Mouse (Mus musculus) WW6 (cell line): ENCODE data around the gene Rbmxl2.

ENCODE experiments used
- DNase-seq: peaks from one replicate; pipeline ENCODE4 v3.0.0-alpha.2; 2013; ENCODE audit warnings: low read depth, low spot score

Gene Rbmxl2

DNA sequence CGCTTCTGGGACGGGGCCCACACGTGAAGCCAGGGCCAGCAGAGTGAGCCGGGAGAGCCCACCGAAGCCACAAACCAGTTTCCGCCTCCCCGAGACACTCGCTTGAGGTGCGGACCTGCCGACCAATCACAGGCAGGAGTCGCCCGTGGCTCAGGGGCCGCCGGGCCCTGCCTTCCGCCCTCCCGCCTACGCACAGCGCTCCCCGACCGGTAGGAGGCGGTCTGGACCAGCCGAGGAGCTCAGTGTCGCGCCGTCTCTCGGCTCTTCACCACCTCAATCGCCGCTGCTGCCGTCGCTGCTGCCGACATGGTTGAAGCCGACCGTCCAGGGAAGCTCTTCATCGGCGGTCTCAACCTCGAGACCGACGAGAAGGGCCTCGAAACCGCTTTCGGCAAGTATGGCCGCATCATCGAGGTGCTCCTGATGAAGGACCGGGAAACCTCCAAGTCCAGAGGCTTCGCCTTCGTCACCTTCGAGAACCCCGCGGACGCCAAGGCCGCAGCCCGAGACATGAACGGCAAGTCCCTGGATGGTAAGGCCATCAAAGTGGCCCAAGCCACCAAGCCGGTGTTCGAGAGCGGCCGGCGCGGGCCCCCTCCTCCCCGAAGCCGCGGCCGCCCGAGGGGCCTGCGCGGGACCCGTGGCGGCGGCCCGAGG, at the start of gene Rbmxl2:
Rbmxl2 (plus strand) TSS at position 242 of the 657 bp plus-strand sequence.
- DNase-seq = peak; percentile 78

DNA sequence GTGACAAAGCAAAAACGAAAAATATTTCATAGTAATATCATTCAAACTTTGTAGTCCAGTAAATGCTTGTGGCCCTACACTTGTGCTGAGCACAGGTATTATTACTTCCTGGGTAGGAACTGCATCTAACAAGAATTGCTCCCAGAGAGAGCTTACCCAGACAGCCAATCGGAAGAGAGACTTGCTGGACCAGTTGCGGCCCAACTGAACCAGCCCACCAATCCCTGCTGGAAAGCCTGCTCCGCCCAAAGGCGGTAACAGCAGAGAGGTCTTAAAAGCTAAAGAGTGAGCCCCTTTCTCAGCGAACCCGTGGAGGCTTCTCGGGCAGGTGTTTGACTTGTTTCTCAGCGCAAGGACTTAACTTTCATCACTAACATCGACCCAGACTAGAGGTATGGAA, 42.6 kb upstream of the Rbmxl2 start, which contains the start of gene Nlrp14:
Nlrp14 (plus strand) TSS at position 301 of the 400 bp plus-strand sequence.
- no peak for DNase-seq

DNA sequence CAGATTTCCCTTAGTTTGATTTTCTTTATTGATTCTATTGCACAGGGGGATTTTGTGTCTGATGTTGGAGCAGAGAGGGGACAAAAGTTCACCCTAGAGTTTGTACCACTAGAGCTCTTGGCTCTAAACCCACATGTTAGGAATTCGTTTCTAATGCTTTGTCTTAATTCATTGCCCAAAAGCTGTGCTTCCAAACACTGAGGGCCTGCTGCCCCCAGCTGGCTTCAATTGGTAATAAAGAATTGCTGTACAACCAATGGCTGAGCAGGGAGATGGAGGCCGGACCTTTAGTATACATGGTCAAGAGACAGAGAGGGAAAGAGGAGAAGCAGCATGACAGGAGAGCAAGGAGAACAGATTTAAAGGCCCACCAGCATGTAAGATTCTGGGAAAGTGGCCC, 28.8 kb upstream of the Rbmxl2 start:
- peak; percentile 18 for DNase-seq

DNA sequence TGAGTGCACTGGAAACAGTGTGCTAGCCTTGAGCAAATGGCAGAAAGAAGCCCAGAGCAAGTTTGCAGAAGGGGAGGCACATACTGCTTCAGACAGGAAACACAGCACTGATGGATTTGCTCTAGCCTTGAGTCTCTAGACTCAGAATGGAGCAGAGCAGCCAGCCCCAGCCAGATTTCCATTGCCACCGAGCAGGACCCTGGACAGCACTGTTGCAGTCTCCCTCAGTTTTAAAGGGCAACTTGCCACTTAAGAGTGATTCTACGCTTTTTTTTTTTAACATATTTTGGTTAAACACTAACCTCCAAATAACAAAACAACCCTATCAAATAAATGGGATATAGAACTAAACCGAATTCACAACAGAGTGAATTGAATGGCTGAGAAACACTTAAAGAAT, 7.4 kb upstream of the Rbmxl2 start:
- no peak for DNase-seq

DNA sequence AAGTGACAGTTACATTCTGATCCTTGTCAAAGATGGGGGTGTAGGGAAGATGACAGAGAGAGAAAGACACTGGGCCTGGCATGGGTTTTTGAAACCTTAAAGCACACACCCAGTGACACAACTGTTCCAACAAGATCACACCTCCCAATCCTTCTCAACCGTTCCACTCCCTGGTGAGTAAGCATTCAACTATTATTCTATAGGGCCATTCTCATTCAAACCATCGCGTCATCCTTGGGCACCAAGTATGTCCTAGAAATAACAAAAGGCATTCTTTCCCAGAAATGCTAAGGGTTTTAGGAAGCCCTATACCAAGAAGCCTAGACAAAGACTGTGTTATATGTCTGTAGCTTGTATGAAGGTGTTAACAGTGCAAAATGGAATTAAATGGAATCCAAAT, 1.4 kb upstream of the Rbmxl2 start:
- DNase-seq = no peak

DNA sequence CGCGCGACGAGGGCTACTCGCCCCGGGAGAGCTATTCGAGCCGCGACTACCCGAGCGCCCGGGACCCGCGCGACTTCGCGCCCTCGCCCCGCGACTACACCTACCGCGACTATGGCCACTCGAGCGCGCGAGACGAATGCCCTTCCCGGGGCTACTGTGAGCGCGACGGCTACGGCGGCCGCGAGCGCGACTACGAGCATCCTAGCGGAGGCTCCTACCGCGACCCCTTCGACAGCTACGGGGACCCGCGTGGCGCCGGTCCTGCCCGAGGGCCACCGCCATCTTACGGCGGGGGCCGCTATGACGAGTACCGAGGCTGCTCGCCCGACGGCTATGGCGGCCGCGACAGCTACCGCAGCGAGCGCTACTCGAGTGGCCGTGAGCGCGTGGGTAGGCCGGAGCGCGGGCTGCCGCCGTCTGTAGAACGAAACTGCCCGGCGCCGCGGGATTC, 906 bp downstream of the Rbmxl2 start:
- DNase-seq = no peak

DNA sequence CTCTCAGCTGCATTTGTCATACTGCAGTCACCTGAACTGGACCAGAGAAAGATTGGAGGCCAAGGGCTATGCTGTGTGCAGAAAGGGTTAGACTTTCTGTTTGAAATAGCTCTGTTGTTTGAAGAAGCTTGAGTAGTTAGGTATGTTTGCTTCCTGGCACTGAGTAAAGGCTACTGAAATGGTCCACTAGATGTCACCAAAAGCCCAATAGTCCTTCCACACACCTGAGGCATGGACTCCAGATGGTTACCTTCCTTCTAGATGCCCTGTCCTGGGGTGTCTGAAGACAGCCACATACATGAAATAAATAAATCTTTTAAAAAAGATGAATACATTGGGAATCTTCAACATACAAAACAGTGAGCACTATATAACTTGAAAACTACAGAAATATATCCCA, 6.5 kb downstream of the Rbmxl2 start:
- no peak for DNase-seq

DNA sequence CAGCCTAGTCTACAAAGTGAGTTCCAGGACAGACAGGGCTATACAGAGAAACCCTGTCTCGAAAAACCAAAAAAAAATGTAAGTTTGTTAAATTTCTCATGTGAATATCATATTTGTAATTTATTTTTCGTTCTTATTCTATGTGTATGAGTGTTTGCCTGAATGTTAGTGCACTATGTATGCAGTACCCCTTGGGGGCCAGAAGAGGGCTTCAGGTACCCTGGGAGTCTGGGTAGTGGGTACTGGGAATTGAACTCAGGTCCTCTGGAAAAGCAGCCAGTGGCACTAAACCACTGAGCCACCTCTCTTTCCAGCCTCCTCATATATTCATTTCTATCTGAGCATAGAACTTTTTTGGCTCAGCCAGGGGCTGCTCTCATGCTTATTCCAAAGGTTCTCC, 7.6 kb downstream of the Rbmxl2 start:
- DNase-seq = no peak

DNA sequence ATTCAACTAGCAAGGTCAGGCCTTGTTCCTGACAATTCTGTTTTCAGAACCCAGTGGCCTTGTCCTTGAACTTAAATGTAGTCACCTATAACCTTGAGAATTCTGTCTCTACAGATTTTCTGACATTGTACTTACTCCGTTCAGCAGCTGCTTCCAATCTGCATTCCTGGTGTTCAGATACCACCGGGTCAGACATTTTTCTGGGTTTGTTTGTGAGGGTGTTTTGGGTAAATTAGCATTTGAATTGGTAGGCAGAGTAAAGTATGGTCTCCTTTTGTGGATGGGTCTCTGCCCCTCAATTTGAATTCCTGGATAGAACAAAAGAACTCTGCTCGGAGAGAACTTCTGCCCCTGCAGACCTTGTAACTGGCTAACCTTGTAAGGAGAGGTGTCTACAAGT, 27.6 kb downstream of the Rbmxl2 start:
- peak; percentile 64 for DNase-seq

DNA sequence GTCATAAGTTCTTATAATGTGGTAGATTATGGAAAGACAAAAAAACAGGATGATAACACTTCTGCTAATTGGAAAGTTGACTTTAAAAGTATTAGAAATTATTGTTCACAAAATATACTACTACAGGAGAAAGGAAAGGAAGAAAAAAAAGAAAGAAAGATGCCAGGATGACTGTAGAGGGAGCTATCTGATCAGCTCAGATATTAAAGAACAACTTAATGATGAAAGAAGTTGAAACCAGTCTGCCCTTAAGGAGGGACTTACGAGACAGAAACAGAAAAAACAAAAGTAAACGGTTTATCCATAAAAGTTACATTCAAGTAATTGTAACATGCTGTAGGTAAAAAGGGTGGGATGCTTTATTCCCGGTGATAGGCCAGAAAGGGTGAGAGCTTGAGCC, 28.3 kb downstream of the Rbmxl2 start:
- DNase-seq = no peak

DNA sequence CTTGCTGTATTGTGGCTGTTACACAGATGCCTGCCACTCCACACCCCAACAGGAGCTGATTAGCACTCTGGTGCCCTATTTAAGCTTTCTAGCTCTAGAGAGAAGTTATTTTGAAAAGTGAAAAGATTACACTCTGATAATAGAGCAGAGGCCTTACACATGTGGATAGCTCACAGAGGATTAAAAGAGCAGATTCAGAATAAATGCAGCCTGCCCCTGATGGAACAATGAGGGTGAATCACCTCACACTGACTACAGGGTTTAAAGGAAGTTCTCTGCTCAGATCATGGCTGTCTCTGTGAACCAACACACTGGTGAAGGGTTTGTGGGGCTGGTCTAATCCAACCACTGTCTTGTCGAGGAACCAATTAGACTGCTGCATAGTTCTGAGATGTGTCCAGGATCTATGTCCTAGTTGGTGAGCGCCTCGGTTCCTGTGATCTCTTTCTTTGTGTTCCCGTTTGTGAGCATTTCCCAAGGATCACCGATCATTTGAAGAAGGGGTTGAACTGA, 32.2 kb downstream of the Rbmxl2 start:
- no peak for DNase-seq

DNA sequence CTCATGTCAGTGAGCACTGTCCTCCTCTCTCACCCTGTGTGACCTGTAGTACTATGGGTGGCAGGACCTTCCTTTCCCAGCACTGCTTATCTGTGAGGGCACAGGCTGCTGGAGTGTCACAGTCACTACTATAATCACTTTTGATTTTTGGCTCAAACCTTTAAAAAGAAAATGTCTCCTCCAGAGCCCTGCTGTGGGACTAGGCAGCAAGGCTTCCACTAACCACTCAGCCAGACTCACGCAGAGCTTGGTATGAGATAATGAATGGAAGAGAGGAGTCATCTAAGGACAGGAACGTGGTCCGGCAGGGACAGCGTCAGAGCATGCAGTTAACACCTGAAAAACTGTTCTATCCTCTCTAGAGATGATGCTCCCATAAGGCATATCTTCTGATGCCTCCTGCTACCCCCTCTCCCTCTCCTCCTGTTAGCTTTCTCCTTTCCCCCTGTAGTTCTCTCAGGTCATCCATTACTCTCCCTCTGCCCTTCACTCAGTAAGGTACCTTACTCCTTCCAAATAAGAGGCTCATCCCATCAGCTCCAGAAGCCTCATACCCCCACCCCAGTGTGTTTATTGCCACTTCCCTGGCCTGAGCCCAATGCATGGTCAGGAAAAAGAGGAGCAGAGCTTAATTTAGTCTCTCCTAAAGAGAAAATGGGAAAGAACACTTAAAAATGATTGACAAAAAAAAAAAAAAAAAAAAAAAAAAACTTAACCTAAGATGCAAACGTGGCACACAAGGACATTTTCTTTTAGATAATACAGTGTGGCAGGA, 41.2 kb downstream of the Rbmxl2 start:
- DNase-seq = no peak

DNA sequence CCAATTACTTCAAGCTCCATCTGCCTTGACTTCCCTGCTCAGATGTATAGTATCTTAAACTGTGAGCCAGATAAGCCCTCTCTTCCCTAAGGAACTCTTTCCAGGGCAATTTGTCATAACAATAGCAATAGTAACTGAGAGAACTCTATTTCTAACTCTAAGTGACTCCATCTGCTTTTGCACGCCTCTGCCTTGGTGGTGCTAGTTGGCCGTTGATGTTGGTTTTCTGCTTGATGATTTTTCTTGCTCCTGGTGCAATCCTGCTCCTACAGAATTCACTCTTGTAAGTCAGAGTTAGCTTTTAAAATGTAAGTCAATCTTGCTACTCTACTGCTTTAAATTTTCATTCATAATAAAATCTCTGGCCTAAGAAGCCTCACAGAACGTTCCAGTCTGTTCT, 44.1 kb downstream of the Rbmxl2 start:
- DNase-seq = no peak

DNA sequence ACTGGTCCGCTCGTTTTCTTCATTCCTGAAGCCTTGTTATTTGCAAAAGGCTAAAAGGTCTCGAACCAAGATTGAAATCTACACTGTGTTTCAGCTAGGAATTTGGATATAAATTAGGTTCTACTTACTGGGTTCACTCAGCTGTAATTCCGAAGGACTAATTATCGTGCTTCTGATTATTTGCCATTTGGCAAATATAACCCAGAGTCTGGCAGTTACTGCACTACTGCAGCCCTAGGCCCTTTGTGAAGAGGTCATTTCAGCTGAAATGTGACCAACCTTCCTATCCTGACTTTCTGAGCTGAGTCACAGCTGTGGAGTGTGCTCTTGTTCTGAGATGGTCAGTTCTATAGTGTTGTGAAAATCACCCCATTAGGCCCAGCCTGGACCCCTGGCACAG, 50.7 kb downstream of the Rbmxl2 start:
- DNase-seq = no peak
